Mouse (Mus musculus) brain, embryonic 14.5 days (tissue): ENCODE data around the gene Pdzd11. TPM values are rescaled to one million over a fixed set of nuclear protein-coding genes. Genes with fewer than 3 reads are reported as not detected.

ENCODE experiments used
- DNase-seq: peaks from one replicate; pipeline ENCODE4 v3.0.0-alpha.2; 2011; ENCODE audit warnings: low read depth
- CTCF ChIP-seq: fragments of 200-500 bp; IDR thresholded peaks from 2 replicates; pipeline ENCODE4 v1.5.1; 2012; ENCODE audit warnings: inconsistent platforms, mild to moderate bottlenecking, moderate library complexity, borderline replicate concordance; ENCODE audit not compliant: insufficient read depth, insufficient read length; ENCODE audit errors: extremely low read depth
- POLR2A ChIP-seq: fragments of 200-500 bp; IDR thresholded peaks from 2 replicates; pipeline ENCODE4 v1.6.1; 2012; ENCODE audit warnings: mild to moderate bottlenecking, inconsistent platforms, borderline replicate concordance; ENCODE audit not compliant: poor library complexity, insufficient read depth, insufficient read length, severe bottlenecking; ENCODE audit errors: extremely low read depth
- polyA plus RNA-seq: library from polyadenylated mRNA; depleted of rRNA; stranded (reverse); fragments of >200 nt; gene quantifications from 2 replicates; pipeline ENCODE4 v1.2.3, GENCODE M21; 2012; rRNA removed

The Pdzd11 gene
- 51.0 and 51.3 TPM in 2 replicates for polyA plus RNA-seq

GRCm38 (mm10) chrX:100625802-100626793 lies at the start of gene Pdzd11:
TSS of gene Pdzd11 (minus strand) at chrX:100626568.
- DNase-seq = peak; percentile 98
- TF ChIP-seq CTCF = no peak
- TF ChIP-seq POLR2A = peak; percentile 17; the same call in 1 of the 2 replicates

DNA sequence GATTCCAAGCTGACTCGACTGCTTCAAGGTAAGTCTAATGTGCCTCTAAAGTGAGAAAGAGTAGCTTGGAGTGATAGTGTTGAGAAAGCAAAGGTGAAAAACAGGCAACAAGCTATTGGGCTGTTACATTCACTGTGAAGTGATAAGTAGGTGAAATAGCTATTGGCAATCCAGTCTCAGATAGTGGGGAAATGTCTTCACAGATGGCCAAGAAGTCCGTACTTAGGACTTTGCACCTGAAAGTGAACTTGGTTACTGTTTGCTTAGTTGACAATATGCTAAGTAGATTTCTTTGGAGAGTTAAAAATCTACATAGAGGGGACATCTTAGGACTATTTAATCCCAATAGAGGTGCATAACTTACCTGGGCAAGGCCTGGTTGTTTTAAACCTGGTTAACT lies 38.5 kb upstream of the Pdzd11 start:
- no peak for DNase-seq
- TF ChIP-seq CTCF (no peak), POLR2A (no peak)

- no peak for DNase-seq
- TF ChIP-seq CTCF (0 out of 2 replicates have a peak, but pooled peaks have one; percentile 2), POLR2A (no peak)
Measured at GRCm38 (mm10) chrX:100652848-100653247, 26.5 kb upstream of the Pdzd11 start.

DNA sequence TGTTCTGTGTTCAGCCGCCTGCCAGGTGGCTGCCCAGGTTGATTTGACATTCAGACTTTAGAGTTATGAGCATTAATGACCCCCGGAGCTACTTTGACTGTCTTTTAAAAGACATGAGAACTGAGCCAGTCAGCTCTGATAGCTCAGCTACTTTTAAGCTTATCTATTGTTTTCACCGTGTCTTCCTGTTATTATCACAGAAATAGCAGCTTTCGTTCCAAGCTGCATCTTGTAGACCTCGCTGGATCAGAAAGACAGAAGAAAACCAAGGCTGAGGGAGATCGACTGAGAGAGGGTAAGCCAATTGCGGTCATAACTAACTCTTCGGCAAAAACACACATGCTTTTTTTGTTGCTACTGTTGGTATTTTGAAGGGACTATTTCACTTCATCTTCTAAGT lies 12.1 kb upstream of the Pdzd11 start:
- TF ChIP-seq CTCF = no peak
- TF ChIP-seq POLR2A = no peak
- DNase-seq = no peak

GRCm38 (mm10) chrX:100629076-100629475 lies 2.7 kb upstream of the Pdzd11 start:
- no peak for TF ChIP-seq CTCF
- no peak for TF ChIP-seq POLR2A
- DNase-seq = no peak

GRCm38 (mm10) chrX:100625546-100625801 lies 894 bp downstream of the Pdzd11 start, which contains the start of gene Kif4:
TSS of gene Kif4 (plus strand) at chrX:100625737.
- no peak for DNase-seq
- no peak for TF ChIP-seq CTCF
- TF ChIP-seq POLR2A = no peak

DNA sequence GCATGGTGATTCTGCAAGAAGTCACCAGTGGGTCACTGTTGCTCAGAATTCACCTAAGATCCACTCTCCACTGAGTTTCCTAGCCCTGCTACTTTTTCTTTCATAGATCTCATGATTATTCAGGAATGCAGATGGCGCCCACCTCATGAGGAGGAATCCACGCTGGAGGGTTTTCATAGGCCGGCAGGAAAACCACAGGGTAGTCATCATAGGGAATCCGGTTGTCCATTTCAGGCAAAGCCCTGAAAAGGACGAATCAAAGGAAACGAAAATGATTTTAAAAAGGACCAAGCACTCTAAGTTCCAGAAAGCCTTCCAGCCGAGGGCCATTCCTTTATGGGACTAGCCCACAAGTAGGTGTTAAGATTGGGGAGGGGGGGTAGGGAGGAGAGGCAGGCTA lies 1.2 kb downstream of the Pdzd11 start:
- peak; percentile 1 for DNase-seq
- TF ChIP-seq CTCF (no peak), POLR2A (no peak)

DNA sequence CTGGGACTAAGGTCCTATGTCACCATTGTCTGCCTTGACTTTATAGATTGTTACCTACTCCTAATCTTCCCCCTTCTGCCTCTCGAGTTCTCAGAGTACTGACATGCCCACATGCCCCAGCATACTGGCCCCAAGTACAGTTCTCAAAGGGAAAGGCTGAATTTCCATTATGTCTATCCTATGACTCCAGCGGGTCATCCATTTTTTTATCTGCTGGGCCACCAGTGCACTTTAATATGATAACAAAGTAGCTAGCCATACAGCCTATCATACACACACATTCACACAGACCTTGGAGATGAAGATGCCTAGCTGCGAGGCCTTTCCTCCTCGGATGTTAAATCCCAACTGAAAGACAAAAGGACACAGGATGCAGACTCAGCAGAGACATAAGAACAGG lies 2.1 kb downstream of the Pdzd11 start:
- TF ChIP-seq POLR2A = no peak
- TF ChIP-seq CTCF = no peak
- DNase-seq = no peak

GRCm38 (mm10) chrX:100621366-100621765 lies 5.0 kb downstream of the Pdzd11 start:
- DNase-seq = peak; percentile 30

GRCm38 (mm10) chrX:100618488-100618887 lies 7.9 kb downstream of the Pdzd11 start:
- DNase-seq = no peak
- TF ChIP-seq CTCF (no peak), POLR2A (no peak)

More at GRCm38 (mm10) chrX:100621366-100621765, 5.0 kb downstream of the Pdzd11 start:
- TF ChIP-seq POLR2A = no peak
- TF ChIP-seq CTCF = no peak

GRCm38 (mm10) chrX:100605314-100605713 lies 21.1 kb downstream of the Pdzd11 start, which contains the start of gene Arr3:
TSS of gene Arr3 (plus strand) at chrX:100605497.
- TF ChIP-seq CTCF (no peak), POLR2A (no peak)
- no peak for DNase-seq
